Mouse (Mus musculus): Measurements from ENCODE around the gene Zc3h18. TPM values are rescaled to one million over a fixed set of nuclear protein-coding genes. Genes with fewer than 3 reads are reported as not detected.

Zc3h18 gene
- polyA plus RNA-seq, 1 experiment from 2014 or later = 44.3 TPM

DNA sequence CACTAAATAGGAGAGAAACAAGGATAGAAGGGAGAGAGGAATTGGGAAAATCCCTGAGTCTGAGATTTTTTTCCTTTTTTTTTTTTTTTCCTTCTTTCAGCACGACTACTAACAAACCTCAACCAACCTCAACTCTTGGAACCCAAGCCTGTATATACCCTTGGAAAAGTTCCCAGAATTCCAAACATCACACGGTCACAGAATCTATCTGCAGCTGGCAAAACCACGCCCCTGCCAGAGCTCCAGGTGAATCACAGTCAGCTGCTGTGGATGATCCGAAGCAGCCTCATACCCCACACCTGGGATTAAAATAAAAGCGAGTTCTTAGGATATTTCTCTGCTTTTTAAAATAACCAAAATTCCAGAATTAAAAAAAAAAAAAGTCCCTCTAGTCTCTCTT, 34.0 kb upstream of the Zc3h18 start:
- Histone ChIP-seq H3K27ac (no peak overlapping the region), H3K79me2 (ENCODE audit: inconsistent target) (no peaks in the 10 kb centered on the region), H3K36me3 (ENCODE audit: inconsistent target) (no peaks in the 10 kb centered on the region), H3K4me3 (ENCODE audit: inconsistent target) (no peak overlapping the region)
- 70% methylated on average over 5 of the region's 5 CpGs for WGBS (ENCODE audit: missing documents)

DNA sequence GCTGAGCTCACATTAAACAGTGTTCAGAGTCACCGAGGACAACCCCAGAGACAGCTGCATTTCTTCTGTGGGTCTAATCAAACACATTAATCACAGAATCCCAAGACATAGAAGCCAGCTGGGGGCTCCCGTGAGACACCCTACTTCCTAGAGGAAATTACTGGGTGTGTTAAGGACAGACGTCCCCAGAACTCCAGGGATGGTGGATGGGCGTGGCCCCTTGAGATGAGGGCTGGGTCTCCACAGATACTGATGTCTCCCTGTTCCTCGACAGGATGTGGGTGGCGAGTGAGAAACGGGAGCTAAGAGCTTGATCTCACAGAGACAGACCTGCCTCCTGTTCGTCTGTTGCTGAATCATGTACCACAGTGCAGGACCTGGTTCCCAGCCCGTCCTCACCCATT, 33.6 kb upstream of the Zc3h18 start:
- 10% methylated on average over 9 of the region's 9 CpGs for WGBS (ENCODE audit: missing documents)
- Histone ChIP-seq H3K79me2 (ENCODE audit: inconsistent target) (no peaks in the 10 kb centered on the region), H3K27ac (no peak overlapping the region), H3K36me3 (ENCODE audit: inconsistent target) (no peaks in the 10 kb centered on the region), H3K4me3 (ENCODE audit: inconsistent target) (no peak overlapping the region)

DNA sequence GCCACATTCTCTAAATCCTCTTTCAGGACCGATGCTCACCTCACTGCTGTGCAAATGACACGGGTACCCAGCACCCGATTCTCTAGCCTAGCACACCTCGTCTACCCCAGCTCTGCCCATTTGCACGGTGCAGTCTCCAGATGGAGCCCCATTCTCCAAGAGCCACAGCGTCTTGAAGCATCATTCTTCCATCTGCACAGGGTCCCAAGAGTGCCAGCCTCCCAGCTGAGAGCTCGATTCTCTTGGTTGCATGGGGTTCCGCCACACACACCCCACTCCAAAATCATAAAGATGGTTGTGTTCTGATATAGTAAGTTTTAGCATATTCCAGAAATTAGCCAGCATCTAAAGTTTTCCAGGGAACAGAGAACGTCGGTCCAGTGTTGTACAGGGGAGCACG, 33.1 kb upstream of the Zc3h18 start:
- Histone ChIP-seq H3K79me2 (ENCODE audit: inconsistent target) (no peaks in the 10 kb centered on the region), H3K4me3 (ENCODE audit: inconsistent target) (no peak overlapping the region), H3K27ac (no peak overlapping the region), H3K36me3 (ENCODE audit: inconsistent target) (no peaks in the 10 kb centered on the region)
- WGBS (ENCODE audit: missing documents) = 5% methylated on average over 11 of the region's 11 CpGs

DNA sequence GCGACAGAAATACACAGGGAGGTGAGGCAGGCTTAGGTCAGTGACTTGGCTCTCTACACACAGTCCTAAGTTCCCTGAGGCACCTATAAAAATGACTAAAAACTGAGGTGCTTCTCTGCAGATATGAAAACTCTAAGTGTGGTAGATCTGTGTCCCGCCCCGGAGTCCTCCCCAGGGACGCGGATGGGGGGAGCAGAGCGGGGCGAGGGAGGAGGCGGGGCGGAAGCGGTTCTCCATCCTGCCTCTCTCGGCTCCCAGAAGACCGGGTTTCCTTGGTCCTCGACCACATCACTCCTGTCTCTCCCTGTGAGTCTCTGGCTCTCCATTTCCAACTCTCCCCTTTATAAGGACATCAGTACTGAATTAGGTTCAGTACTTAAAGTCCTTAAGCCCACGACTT, 32.7 kb upstream of the Zc3h18 start:
- H3K79me2 ChIP-seq (ENCODE audit: inconsistent target) = no peaks in the 10 kb centered on the region
- no peak overlapping the region for H3K4me3 ChIP-seq (ENCODE audit: inconsistent target)
- no peak overlapping the region for H3K27ac ChIP-seq
- 5% methylated on average over 14 of the region's 14 CpGs for WGBS (ENCODE audit: missing documents)
- no peaks in the 10 kb centered on the region for H3K36me3 ChIP-seq (ENCODE audit: inconsistent target)

DNA sequence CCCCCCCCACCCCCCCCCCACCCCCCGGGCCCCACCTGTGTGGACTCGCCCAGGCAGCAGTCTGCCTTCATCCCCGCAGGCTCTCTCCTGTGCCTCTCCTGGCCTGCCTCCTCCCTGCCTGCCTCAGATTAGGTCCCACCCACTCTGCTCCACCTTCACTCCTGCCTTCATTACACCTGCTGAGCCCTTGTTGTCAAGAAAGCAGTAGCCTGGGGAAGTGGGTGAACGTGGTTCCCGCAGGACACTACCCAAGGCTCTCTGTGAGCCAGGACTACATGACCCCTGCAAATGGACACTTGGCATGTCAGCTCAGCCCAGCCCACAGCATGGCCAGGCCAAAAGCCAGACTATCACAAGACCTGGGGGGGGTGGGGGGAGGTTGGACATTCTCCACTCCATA, 32.2 kb upstream of the Zc3h18 start:
- Histone ChIP-seq H3K36me3 (ENCODE audit: inconsistent target) (no peaks in the 10 kb centered on the region), H3K79me2 (ENCODE audit: inconsistent target) (no peaks in the 10 kb centered on the region), H3K4me3 (ENCODE audit: inconsistent target) (no peak overlapping the region), H3K27ac (no peak overlapping the region)
- 51% methylated on average over 3 of the region's 5 CpGs for WGBS (ENCODE audit: missing documents)

DNA sequence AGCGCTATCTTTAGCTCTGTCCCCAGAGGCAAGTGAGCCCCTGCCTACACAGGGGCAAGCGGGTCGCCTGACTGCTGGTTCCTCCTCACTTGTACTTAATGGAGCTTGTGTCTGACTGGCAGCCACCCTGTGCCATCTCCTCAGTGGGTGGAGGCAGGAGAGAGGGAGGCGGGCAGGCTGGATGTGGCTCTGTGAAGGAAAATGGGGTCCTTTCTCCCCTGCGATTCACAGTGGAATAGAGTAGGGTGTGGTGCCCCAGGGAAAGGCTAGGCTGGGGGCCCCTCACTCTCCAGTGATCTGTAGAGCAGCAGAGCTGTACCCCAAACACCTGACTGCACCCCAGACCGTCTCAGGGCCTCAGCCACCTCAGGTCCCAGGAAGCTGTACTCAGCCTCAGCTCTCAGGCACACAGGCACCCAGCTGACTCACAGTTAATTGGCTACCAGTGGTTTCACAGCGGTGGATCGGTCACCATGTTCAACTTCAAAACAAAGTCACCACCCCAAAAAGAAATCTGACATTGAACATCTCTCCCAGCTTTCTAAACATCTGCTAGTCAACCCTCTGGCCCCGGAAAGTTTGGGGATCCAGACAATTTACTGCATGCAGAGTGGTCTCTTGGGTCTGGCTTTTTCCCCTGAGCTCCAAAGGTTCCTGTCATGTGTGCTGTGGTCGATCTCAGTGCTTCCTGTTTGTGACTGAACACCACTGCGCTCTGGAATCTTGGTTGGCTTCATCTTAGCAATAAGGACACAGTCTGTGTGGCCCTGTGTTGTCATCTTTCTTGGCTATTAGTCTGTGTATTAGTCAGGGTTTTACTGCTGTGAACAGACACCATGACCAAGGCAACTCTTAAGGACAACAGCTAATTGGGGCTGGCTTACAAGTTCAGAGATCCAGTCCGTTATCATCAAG, 31.0 kb upstream of the Zc3h18 start:
- Histone ChIP-seq H3K27ac (peak overlapping the region; percentile 27), H3K36me3 (ENCODE audit: inconsistent target) (no peaks in the 10 kb centered on the region), H3K79me2 (ENCODE audit: inconsistent target) (no peaks in the 10 kb centered on the region), H3K4me3 (ENCODE audit: inconsistent target) (no peak overlapping the region)
- WGBS (ENCODE audit: missing documents) = 48% methylated on average over 12 of the region's 12 CpGs

DNA sequence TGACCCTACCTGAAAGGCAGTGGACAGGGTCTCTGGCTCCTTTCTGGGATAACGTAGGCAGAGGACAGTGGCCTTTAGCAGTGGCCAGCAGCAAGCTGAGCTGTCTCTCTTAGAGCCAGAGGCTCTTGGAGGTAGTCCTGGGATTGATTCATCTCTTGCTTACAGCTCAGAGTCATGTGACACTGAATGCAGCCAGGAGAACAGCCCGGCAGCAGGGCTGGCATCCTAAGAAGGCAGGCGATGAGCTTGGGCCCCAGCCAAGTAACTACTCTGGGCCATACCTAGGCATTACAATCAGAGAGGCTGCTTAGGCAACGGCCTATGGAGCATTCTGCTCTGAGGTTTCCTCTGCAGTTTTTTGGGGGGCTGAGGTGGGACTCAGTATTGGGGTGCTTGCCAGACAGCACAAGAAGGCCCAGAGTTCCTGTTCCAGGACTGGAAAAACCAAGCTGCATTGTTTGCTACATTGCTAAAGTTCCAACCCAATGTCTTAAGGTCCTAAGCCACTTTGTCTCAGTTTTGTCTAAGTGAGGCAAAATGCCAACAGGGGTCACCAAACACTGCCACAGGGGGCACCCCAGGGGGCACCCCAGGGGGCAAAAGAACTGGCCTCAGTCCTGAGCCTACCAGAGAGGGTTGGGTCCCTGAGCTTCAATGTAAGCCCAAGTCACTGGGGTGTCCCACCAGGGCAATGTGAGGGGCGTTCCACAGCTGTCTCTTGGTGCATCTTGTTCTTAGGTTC, 28.4 kb upstream of the Zc3h18 start:
- Histone ChIP-seq H3K27ac (no peak overlapping the region), H3K4me3 (ENCODE audit: inconsistent target) (no peak overlapping the region), H3K36me3 (ENCODE audit: inconsistent target) (no peaks in the 10 kb centered on the region), H3K79me2 (ENCODE audit: inconsistent target) (no peaks in the 10 kb centered on the region)
- 79% methylated on average over 5 of the region's 5 CpGs for WGBS (ENCODE audit: missing documents)

DNA sequence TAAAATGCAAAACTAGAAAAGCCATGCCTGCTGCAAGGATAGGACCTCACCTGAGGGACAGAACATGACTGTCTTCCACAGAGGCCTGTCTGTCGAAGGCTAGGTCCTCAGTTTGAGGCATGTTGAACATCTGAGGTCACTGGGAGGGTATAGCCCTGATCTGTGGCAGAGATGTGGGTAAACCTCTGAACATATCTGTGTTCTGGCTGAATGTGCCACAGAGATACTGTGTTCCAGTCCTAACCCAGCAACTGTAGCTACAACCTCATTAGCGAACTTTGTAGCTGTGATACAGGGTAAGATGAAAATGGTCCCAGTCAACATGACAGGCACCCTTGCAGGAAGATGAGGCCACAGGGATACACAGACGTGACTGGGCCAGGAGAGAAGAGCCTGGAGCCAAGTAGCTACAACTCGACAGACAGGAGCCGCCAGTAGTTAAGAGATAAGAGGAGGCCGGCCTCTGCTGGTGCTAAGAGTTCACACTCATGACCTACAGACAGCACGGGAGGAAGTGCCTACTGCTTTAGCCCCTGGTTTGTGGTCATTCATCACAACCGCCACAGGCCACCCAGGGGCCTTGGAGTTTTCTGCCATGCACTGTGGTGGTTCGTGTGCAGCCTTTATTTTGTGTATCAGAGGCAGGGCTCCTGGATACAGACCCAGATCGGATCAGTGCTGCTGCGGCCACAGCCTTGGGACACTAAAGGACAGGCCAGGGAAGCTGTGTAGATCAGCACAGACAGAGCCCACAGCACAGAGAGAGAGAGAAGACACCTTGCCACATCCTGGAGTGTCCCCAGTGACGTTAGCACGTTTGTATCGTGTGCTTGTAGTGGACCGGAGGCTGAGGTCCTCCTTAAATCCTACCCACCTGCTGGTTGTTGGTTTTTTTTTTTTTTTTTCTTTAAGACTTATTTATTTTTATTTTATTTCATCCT, 26.8 kb upstream of the Zc3h18 start:
- WGBS (ENCODE audit: missing documents) = 29% methylated on average over 15 of the region's 15 CpGs
- Histone ChIP-seq H3K4me3 (ENCODE audit: inconsistent target) (no peak overlapping the region), H3K36me3 (ENCODE audit: inconsistent target) (no peaks in the 10 kb centered on the region), H3K27ac (no peak overlapping the region), H3K79me2 (ENCODE audit: inconsistent target) (no peaks in the 10 kb centered on the region)

DNA sequence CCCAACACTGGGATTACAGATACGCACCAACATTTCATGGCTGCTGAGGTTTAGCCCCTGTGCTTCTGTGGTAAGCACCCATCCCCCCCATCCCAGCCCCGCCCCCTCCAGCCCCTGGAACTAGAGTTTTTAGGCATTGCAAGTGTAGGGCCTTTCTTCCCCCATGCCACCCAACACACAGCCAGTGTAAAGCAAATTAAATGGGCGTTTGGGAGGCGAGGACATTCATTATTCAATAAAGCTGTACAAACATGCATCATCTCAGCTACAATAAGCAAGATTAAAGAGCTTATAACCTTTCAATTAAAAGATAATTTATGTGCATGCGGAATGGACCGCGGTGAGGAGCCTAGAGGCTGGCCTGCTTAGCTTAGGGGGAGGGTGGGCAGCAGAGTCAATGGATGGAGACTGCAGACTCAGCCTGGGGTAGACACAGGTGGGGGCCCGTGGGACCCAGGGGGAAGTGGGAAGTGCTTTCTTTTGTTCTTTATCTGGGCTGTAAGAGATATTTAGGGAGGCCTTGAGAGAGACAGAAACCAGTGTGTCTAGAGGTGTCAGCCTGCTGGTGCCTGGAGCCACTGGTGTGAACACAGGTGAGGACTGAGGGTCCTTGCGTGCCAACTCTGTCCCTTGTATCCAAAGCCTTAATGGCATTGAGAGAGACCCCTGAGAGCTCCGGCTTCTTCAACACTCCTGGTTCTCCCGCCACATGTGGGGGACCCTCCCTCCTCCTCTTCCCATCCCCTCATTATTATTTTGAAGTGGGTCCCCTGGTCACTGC, 25.9 kb upstream of the Zc3h18 start:
- no peaks in the 10 kb centered on the region for H3K79me2 ChIP-seq (ENCODE audit: inconsistent target)
- H3K4me3 ChIP-seq (ENCODE audit: inconsistent target) = no peak overlapping the region
- no peak overlapping the region for H3K27ac ChIP-seq
- H3K36me3 ChIP-seq (ENCODE audit: inconsistent target) = no peaks in the 10 kb centered on the region
- 74% methylated on average over 10 of the region's 11 CpGs for WGBS (ENCODE audit: missing documents)

DNA sequence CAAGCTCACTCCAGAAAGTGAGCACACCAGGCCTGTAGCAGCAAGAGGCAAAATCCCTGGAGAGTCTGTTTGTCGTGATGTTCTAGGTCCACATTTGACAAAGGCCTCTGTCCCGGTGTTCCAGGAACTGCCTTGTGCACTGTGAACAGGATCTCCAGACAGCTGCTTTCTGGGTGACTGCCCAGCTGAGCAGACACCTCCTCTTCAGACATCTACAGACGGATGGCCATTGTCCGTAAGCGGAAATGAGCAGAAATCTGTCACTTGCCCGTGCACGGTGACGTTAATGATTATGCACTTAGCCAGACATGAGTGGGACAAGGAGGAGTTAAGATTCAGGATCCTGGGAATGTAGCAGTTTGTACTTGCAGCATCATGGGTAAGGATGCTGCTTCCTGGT, 22.3 kb upstream of the Zc3h18 start:
- no peak overlapping the region for H3K27ac ChIP-seq
- H3K4me3 ChIP-seq (ENCODE audit: inconsistent target) = no peak overlapping the region
- WGBS (ENCODE audit: missing documents) = 97% methylated on average over 8 of the region's 8 CpGs
- no peaks in the 10 kb centered on the region for H3K36me3 ChIP-seq (ENCODE audit: inconsistent target)
- H3K79me2 ChIP-seq (ENCODE audit: inconsistent target) = no peaks in the 10 kb centered on the region

DNA sequence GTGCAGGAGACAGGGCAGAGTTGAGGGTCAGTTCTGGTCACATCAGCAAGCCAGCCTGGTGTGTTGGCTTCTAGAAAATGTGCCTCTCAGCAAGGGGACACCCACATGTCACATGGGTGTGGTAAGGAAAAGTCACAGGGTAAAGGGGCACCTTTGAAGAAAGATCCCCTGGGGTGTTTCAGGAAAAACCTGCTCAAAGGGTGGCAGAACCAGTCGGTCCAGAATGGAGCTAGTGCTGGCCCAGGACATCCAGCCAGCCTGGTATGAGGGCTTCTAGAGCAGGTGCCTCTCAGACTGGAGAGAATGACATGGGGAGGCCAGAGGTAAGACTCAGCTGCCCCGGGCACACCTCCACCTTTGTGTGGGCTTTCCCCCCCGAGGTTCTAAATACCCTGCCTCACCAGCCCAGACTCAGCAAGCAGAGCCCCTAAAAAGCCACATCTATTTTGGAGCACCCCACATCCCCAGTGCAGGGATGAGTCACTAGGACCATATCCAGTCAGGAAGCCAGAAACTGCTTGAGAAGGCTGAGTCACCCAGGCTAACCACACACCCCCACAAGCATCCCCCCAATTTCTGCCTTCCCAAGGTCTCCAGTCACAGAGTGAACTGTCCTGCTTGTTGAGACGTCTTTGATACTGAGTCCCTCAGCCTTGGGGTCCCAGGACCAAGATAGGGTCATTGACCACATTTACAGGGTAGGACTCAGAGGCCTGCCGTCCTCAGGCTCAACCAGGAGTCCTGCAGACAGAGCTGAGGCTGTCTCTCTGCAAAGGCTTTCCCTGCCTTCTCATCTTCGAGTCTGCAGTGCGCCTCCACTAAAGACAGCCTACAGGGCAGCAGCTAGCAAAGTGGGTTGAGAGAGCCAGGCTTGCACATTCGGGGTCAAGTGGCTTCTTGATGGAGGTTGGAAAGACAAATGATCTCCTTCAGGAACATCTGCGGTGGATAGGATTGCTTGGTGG, 20.5 kb upstream of the Zc3h18 start:
- 38% methylated on average over 9 of the region's 9 CpGs for WGBS (ENCODE audit: missing documents)
- Histone ChIP-seq H3K36me3 (ENCODE audit: inconsistent target) (no peaks in the 10 kb centered on the region), H3K79me2 (ENCODE audit: inconsistent target) (no peaks in the 10 kb centered on the region), H3K4me3 (ENCODE audit: inconsistent target) (no peak overlapping the region), H3K27ac (no peak overlapping the region)

DNA sequence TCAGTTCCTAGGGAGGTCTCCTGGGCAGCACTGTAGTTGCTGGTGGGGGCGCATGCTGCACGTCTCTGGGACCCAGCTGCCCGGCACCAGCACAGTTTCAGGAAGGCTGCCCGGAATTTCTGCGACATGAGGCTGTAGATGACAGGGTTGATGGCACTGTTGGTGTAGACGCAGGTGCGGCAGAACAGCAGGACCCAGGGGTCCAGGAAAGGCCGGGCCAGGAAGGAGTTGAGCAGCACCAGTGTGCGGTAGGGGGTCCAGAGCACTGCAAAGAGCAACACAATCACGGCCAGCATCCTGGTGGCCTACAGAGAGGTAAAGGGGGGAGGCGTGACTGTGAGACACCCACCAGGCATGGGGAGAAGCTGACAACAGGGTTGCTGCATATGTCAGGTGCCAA, 19.2 kb upstream of the Zc3h18 start:
- Histone ChIP-seq H3K79me2 (ENCODE audit: inconsistent target) (no peaks in the 10 kb centered on the region), H3K27ac (no peak overlapping the region), H3K4me3 (ENCODE audit: inconsistent target) (no peak overlapping the region), H3K36me3 (ENCODE audit: inconsistent target) (no peaks in the 10 kb centered on the region)
- WGBS (ENCODE audit: missing documents) = 94% methylated on average over 11 of the region's 11 CpGs

DNA sequence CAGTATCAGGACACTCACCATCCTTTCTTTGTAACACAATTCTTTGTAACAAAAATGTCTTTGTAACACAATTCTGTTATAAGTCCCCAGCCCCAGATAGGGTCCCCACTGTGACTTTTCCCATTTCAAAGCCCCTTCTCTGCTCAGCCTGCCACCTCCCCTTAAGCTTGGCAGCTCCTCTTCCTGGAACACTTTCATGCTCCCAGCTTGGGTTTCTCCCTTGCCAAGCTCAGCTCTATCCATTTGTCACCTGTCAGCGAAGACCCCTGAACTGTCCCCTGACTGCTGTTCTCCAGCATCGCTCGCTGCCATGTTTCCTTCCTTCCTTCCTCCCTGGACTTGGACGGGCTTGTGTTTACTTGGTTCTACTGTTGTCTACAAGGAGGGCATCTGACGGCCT, 18.8 kb upstream of the Zc3h18 start:
- WGBS (ENCODE audit: missing documents) = 76% methylated on average over 5 of the region's 5 CpGs
- Histone ChIP-seq H3K4me3 (ENCODE audit: inconsistent target) (no peak overlapping the region), H3K79me2 (ENCODE audit: inconsistent target) (no peaks in the 10 kb centered on the region), H3K36me3 (ENCODE audit: inconsistent target) (no peaks in the 10 kb centered on the region), H3K27ac (no peak overlapping the region)
